Mouse (Mus musculus): Measurements from ENCODE around the gene Hmg20a. TPM values are rescaled to one million over a fixed set of nuclear protein-coding genes. Genes with fewer than 3 reads are reported as not detected.
A peak's percentile ranks its signal among the peaks of the same experiment; 100 is the strongest.
"Not testable (repeated sequence)": the region's sequence is repeated elsewhere in the genome, so short reads cannot be mapped to it uniquely, and the experiment has no call there.

The Hmg20a gene
- total RNA-seq, 2 experiments from 2014 or later, result 81.6 to 83.9 TPM

DNA sequence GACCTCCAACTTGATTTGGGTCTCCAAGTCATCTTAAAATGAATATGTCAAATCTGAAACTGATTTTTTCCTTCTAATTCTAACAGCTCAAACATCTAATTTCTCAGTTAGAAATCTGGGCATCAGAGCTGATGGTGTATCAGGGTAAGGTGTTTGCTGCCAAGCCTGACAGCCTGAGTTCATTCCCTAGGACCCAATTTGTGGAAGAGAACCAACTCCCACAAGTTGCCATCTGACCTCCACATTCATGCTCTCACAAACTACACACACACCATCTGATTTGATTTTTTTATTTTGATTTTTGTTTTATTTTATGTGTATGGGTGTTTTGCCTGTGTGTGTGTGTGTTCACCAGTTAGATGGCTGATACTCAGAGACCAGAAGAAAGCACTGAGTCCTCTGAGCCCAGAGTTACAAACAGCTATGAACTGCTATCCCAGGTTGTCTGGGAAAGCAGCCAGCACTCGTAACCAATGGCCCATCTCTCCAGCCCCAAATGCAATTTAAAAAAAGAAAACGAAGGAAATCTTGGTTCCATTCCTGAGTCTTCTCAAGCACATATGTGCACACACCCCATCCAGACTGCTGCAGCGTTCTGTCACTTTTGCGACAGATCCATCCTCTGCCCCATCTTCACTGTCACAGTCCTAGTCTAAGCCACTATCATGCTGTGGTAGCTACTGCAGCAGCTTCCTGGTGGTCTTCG, 17.6 kb downstream of the Hmg20a start:
- DNase-seq, result peak; percentile 16
- intact Hi-C loops (cut with DNase I), result no loop called here

DNA sequence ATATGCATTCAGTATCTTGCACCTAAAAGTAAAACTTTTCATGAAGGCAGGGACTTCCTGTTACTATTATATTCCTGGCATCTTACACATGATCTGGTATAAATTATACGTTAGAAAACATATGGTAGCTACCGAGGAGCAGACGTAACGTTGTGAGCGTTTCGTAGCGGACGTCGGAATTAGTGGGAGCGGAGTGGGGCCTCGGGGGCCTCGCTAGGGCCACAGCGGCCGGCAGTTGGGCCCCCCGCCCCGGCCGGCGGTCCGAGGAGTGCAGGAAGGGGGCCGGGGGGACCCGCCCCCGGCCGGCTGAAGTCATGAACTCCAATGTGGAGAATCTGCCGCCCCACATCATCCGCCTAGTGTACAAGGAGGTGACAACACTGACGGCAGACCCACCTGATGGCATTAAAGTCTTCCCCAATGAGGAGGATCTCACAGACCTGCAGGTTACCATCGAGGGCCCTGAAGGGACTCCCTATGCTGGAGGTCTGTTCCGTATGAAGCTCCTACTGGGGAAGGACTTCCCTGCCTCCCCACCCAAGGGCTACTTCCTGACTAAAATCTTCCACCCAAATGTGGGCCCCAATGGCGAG, 19.0 kb downstream of the Hmg20a start:
- DNase-seq; intact Hi-C loops (cut with DNase I): not testable (repeated sequence)

DNA sequence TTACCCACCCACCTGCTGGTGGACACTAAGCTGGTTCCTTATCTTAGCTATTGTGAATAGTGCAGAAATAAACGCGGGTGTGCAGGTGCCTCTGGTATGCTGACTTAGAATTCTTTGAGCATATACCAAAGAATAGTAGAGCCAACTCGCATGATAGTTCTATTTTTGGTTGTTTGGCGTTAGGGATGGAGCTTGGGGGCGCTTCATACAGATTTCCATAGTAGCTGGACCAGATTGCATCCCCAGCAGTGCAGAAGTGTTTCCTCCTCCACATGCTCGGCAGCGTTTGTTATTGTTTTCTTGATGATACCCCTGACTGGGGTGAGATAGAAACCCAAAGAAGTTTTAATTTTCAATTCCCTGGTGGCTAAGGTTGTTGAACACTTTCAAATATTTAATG, 21.3 kb downstream of the Hmg20a start:
- intact Hi-C loops (cut with DNase I), result no loop called here
- DNase-seq, result no peak

DNA sequence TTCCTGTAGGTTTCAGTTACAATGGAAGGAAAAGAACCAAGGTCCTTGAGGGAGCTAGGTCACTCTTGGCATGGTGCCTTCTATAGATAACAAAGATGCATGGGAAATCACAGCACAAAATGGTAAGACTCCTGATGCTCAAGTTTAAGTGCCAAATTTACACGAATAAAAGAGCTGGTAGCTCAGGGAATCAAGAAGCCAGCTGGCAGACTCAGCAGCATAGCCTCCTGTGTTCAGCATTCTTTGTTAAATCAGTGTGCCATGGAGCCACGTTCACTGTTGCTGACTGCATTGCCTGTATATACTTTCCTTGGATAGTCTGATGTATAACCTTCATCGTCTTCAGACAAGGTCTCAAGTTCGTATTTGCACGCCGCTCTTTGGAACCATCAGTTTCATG, 33.2 kb downstream of the Hmg20a start:
- DNase-seq, result no peak
- intact Hi-C loops (cut with DNase I), result no loop called here

DNA sequence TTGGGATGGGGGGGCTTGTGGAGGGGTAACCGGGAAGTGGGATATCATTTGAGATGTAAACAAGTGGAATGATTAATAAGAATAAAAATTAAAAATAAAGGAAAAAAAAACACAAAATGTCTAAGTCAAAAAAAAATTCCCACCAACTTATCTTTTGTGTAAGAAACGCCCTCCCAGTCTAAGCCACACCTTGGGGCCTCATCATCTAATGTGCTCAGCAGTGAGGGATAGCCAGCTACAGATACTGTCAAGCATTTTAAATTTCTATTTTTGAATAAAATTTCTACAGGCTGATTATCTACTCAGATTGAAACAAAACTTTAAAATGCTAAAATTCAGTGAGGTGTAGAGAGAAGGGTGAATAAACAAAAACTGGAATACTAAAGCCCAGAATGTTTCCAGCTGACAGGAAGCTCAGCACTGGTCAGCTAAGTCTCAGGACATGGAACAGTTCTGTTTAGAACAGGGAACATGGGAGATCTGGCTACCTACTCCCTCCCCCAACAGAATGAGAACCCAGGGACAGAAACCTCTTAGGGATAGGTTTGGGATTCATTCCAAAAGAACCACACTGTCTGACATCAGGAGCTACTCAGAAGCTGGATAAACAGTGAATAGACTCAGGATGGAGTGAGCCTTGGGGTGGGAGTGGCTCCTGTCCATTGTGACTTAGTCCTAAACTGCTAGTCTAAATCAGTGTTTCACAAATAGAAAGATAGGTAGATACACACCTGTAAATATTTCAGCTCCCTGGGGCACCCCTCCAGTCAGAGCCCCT, 34.8 kb downstream of the Hmg20a start:
- no peak for DNase-seq
- intact Hi-C loops (cut with DNase I), result no loop called here

DNA sequence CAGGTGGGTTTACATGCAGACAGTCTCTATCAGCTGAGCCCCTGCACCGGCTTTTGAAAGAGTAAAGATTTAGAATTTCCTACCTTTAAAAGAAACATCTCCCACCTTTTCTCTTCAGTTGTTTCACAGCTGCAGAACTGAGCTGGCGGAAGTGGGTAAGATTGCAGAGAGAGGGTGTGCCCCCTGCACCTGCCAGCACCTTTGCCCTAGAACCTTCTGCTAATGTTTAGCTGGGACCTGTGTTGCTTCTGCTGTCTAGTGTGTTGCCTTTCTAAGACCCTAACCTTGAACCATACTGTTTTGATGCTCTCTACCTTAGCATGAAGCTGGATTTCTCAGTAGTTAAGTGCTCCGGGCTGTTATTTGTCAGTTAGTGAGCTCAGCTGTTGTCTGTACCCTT, 38.0 kb downstream of the Hmg20a start:
- intact Hi-C loops (cut with DNase I), result no loop called here
- DNase-seq, result no peak

DNA sequence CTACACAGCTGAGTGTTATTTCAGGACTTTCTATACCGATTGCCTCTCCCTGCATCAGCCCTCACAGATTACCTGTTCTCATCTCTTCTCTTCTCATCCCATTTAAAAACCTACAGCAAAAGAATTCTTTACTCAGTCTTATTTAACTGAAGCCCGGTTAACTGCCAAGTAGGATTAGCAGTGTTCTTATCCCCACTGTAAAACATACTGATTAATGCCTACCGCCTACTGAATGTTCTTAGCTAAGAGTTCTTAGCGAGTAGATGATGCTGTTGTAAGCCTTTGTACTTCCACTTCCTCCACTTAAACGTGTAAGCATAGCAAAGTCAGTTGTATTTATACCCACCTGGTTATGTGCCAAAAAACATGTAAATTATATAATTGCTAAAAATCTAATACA, 42.6 kb downstream of the Hmg20a start:
- intact Hi-C loops (cut with DNase I), result no loop called here
- no peak for DNase-seq

DNA sequence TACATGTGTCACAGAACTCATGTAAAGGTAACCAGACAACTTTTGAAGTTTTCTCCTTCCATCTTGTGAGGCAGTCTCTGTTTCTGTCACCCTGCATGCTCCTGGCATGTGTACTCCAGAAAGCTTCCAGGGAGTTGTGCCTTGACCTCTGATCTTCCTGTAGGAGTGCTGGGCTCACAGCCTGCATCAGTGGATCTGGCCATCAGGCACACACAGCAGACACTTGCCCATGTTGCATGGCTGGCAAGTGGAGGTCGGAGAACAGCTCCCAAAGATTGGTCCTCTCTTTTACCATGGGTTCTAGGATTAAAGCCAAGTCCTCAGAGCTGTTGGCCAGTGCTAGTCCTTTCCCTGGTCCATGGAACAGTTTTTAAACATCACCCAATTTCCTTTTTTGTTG, 44.2 kb downstream of the Hmg20a start:
- intact Hi-C loops (cut with DNase I), result no loop called here
- no peak for DNase-seq

DNA sequence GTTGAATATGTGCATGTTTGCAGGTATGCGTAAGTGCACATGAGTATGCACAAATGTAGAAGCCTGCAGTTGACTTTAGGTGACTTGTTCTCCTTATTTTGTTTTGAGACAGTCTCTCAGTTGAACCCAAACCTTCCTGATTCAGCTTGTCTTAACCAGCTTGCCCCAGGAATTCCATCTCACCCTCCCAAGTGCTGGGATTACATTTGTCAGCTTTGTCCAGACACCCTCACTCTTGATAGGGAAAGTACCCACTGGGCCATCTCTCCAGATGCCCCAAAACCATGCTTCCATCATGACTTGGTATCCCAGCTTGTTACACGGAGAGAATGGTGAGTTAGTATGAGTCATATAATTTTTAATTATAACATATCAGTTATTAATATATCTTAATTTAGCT, 44.6 kb downstream of the Hmg20a start:
- intact Hi-C loops (cut with DNase I), result no loop called here
- no peak for DNase-seq

DNA sequence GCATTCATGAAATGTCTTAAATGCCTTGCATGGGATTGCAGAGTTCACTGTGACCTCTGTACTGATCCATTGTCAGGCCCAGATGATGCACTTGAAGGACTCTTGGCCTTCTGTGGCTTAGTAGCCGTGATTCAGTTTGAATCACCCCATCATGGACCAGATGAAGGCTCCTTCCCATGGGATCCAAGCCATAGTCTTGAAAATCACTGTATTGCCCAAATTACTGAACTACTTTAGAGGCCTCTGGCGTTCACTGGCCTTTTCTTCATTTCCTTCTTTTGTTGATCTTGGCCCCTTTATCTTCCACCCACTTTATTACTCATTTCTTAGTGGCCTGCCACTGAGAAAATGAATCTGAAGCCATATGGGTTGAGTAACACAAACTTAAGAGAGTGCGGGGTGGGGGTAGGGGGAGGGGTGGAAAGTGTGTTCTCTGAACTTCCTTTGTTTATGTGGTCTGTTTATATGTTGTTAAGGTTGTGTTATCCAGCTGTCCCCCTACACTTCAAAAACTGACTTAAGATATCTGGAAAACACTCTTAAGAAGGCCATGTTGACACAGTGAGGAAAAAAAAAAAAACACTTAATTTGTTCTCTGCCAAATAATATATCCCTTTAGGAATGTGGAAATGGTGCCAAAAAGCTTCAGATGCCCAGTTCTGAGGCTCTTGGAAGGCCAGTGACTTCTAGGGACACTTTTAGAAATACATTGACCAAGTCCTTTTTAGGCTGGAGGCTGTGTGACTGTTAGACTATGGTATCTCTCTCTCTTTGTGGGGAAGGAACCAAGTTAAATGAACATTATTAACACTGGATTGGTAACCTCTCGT, 45.5 kb downstream of the Hmg20a start:
- no peak for DNase-seq
- intact Hi-C loops (cut with DNase I), result no loop called here

DNA sequence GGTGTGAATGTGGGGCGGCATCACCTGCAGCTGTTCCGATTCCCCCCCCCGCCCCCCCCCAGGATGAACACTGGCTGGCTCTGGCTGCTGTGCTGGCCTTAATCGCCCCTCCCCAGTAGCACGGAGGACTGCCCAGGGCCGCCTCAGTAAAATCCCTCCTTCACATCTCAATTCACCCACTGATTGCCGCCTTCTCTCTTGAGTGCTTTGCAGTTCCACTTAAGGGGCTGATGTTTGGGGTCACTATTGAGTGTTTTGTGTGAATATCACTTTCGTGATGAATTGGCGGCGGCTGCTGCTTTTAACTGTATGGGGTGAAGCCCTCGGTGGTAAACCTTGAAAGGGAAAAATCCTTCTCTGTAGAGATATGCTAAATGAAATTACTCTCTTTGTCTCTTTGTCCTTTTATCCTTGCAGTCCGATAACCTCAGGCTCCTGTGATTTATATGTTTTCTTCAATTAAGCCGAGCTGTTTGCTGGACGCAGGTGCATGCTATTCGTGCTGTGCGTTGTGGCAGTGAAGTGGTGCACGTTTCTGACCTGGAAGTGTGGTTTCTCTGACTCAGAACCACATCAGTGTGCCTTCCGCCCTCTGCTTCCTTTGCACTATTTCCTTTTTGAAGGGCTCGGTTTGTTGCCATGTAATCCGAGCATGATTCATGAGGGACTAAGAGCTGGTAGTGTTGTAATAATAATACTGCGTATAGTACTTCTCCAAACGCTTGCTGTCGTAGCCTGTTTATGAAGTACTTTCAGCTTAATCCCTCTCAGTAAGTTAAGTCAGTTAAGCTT, 46.6 kb downstream of the Hmg20a start:
- DNase-seq, result no peak
- intact Hi-C loops (cut with DNase I), result no loop called here

DNA sequence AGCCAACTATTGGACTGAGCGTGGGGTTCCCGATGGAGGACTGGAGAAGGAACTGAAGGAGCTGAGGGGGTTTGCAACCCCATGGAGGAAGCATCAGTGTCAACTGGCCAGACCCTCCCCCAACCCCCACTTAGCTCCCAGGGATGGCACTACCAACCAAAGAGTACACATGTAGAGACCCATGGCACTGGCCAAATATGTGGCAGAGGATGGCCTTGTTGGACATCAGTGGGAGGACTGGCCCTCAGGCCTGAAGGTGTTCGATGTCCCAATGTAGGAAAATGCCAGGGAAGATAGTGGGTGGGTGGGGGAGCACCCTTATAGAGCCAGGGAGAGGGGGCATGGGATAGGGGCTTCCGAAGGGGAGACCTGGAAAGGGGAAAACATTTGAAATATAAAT, 47.8 kb downstream of the Hmg20a start:
- intact Hi-C loops (cut with DNase I), result no loop called here
- no peak for DNase-seq

DNA sequence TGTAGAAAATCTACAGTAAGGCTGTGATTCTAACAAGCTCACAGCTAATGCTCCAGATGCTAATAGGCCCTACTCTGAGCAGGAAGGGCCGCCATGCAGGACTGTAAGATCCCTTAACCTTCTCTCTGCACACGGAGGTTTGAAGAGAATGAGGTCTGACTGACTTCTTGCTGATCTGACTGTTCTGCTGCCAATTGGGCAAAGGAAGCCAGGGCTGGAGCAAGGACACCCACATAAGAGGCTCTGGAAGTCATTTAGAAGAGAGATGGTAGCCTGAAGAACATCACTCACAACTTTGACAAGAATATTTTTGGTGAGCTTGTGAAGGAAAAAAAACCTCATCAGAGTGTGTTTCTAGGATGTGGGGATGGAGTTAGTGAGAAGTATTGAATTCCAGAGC, 51.2 kb downstream of the Hmg20a start:
- no peak for DNase-seq
- intact Hi-C loops (cut with DNase I), result no loop called here

DNA sequence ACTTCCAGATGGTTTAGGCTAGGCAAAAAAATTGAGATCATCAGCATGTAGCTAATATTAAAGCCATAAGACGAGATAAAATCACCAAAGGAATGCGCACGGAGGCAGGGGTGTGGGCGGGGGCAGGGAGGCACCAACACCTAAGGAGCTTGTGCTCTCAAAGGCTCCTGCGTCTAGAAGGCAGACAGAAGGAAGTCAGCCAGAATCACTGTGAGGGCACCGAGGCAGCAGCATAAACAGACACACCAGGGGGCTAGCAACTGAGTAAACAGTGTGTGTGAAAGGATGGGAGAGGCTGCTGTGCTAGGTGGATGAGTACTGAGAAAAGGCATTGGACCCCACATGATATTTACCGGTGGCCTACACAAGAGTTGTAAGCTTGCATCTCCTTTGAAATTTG, 51.9 kb downstream of the Hmg20a start:
- intact Hi-C loops (cut with DNase I), result no loop called here
- no peak for DNase-seq

DNA sequence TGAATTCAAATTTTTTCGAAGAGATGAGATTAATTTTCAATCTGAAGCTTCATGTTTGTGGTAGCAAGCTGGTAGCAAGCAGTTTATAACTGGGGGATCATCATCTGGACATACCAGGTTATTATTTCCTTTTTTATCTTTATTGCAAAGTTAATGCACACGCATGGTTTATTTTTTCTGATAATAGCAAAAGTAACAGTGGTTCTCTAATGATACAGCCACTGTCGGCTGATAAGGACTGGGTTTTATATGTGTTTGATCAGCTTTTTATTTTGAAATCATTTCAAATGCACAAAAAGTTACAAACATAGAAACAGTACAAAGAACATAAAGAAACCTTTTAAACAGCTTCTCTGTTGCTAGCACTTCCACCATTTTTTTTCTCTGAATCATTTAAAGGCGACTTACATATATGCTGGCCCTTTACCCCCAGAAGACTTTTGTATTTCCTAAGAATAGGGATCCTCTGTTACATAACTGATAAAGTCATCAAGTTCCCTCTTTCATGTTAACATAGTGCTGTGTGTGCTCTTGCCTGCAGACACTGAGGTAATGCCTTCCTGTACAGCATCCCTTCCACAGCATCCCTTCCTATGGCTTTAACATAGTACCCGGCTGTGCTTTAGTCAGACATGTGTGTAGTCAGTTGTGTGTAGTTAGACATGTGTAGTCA, 60.7 kb downstream of the Hmg20a start:
- DNase-seq, result no peak
- intact Hi-C loops (cut with DNase I), result no loop called here

DNA sequence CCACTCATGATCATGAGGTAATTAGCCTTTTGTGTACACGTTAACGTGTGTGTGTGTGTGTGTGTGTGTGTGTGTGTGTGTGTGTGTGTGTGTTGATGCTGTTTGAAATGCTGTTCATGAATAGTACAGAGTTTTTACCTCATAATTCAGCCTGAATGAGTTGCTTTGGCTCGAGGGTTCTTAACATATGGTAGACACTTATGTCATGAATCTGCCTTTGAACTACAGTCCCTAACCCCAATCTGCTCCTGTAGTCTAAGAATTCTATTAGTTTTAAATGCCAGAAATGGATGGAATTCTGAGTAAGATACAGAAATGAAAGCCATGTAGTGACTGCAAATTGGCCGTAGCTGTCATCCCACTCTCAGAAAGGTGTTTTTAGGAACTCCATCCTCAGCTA, 64.2 kb downstream of the Hmg20a start:
- intact Hi-C loops (cut with DNase I), result no loop called here
- DNase-seq, result no peak

DNA sequence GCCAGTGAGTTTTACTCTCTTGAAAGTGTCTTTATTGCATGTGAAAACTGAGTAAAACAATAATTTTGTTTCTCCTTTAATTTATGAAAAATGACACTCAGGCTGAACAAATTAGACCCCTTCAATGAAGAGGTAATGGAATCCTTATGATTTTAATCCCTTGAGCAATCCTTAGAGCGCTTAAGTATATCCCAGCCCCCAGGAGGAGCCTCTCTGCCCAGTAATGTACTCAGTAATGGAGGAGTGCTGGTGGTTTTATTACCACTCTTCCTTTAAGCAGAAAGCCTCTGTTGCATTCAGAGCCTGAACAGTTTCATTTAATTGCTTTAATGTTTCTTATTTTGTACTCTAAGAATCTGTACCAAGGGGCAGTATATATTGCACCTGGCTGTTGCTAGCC, 67.0 kb downstream of the Hmg20a start:
- DNase-seq, result no peak
- intact Hi-C loops (cut with DNase I), result no loop called here

DNA sequence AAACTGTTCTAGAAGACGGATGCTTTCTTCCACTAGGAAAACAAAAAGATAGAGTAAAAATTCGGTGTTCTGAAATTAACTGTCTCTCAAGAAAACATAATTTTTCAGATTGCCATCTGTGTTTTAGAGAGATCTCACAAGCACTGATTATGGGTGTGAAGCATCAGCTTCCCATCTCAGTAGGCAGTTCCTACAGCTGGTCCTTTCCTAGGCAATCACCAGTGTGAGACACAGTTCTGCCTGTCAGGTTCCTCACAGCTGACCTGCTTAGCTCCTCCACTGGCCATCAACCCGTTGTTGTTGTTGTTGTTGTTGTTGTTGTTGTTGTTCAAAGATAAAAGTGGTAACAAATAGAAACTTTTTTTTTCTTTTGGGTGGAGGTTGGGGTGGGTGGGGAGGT, 67.7 kb downstream of the Hmg20a start:
- intact Hi-C loops (cut with DNase I), result no loop called here

DNA sequence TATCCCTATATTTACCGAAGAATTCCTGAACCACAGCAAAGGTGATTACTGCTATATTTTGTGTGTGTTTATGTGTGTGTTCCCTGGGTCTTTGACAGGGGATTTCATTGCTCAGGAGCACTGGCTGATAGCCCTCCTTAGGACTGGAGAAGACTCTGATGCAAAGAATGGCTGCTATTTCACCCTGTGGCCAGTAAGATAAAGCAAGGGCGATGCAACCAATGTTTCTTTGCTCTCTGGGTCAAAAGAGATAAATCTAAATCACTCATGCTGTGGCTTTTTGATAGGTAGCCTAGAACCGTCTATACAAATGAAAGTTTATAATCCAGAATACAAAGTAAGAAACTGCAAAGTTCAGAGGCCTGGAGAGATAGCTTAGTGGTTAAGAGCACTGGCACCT, 69.2 kb downstream of the Hmg20a start:
- intact Hi-C loops (cut with DNase I), result no loop called here
- no peak for DNase-seq

More for the DNA sequence above, 67.7 kb downstream of the Hmg20a start:
- DNase-seq, result no peak

DNA sequence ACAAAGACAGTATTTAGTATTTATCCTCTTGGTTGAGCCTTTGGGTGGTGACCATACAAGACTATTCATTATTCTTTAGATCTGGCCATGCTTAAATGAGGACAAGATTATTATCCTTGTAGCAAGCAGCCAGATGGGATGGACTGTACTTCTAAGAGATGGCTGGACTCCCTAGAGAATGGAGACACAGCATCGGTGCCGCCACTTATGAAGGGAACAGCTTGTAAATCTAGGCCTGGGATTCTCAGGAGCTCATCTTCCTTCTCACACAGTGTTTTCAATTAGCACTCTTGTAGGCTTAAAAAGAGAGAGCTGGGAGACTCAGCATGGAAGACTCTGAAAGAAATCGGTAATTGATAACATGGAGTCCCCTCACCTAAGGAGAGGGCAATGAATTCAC, 74.0 kb downstream of the Hmg20a start:
- DNase-seq, result no peak
- intact Hi-C loops (cut with DNase I), result no loop called here

All from left cerebral cortex, postnatal 4 days (tissue).